Mouse (Mus musculus) lung, adult 2 months (tissue): ENCODE data around the gene Myh14. TPM values are rescaled to one million over a fixed set of nuclear protein-coding genes. Genes with fewer than 3 reads are reported as not detected.
A peak's percentile ranks its signal among the peaks of the same experiment; 100 is the strongest.

ENCODE experiments used
- DNase-seq: peaks from one replicate; pipeline ENCODE4 v3.0.0; 2022
- H3K4me1 ChIP-seq: fragments of 200-500 bp; 2 replicates; pipeline ENCODE4 v1.6.1; 2011; ENCODE audit warnings: low read length; ENCODE audit not compliant: control insufficient read depth, insufficient read depth
- H3K4me3 ChIP-seq: fragments of 200-500 bp; replicated peaks from 2 replicates; pipeline ENCODE3; 2011; ENCODE audit warnings: low read depth, mild to moderate bottlenecking, control low read depth, low read length; ENCODE audit errors: extremely low read depth
- CTCF ChIP-seq: fragments of 200-500 bp; IDR thresholded peaks from 2 replicates; pipeline ENCODE4 v1.5.1; 2011; ENCODE audit warnings: mild to moderate bottlenecking, low read length, control low read depth; ENCODE audit not compliant: insufficient read depth
- POLR2A ChIP-seq: fragments of 200-500 bp; IDR thresholded peaks from 2 replicates; pipeline ENCODE4 v1.6.1; 2011; ENCODE audit warnings: low read depth, mild to moderate bottlenecking, control low read depth, low read length, borderline replicate concordance; ENCODE audit errors: extremely low read depth
- WGBS: fragments of 180-500 bp; shearing (Covaris S2); methylation state at CpG from one replicate; pipeline ENCODE4 v1.1.7; 2018; 5-methylcytosine and 5-hydroxymethylcytosine counted together
- polyA plus RNA-seq: library from polyadenylated mRNA; depleted of rRNA; stranded (reverse); fragments of >200 nt; gene quantifications from 2 replicates; pipeline ENCODE4 v1.2.3, GENCODE M21; 2012; rRNA removed

Myh14 gene
- polyA plus RNA-seq, 1 experiment: 223 TPM

- Histone ChIP-seq H3K4me3 (peak within 1 kb of the TSS; percentile 62), H3K4me1 (no peaks in the 10 kb centered on the region; the same call in 1 of the 2 replicates)
- peak; percentile 57 for DNase-seq
- WGBS: 26% methylated on average over 7 of the region's 7 CpGs
- no peak for TF ChIP-seq CTCF
- TF ChIP-seq POLR2A: peak; percentile 96; the same call in 1 of the 2 replicates
These were observed 98.4 kb downstream of the Myh14 start, which contains the start of gene Napsa for GRCm38 (mm10) chr7:44572213-44572701. Napsa (plus strand) TSS chr7:44572380.

DNA sequence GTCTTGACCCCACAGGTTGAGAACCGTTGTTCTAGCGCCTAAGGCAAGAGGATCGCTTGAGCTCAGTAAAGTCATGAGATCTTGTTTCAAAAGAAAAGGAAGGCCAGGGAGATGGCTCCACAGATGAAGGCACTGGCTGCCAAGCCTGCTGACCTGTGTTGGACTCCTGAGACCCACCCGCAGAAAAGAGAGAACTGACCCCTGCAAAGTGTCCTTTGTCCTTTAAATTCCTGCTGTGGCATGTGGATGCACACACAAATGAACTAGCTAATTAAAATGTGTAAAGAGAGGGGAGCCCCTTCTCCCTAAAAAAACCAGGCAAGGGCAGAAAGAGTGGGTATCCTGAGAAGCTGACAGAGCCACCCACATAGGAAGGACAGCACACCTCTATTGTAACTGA lies 98.8 kb downstream of the Myh14 start:
- TF ChIP-seq CTCF (no peak), POLR2A (no peak)
- 60% methylated on average over 4 of the region's 4 CpGs for WGBS
- DNase-seq: peak; percentile 4
- H3K4me1 ChIP-seq: no peaks in the 10 kb centered on the region; the same call in 1 of the 2 replicates
- no peak overlapping the region for H3K4me3 ChIP-seq

- TF ChIP-seq POLR2A: no peak
- TF ChIP-seq CTCF: no peak
- WGBS: 66% methylated on average over 6 of the region's 6 CpGs
- peak; percentile 5 for DNase-seq
- Histone ChIP-seq H3K4me3 (no peak overlapping the region), H3K4me1 (no peaks in the 10 kb centered on the region; the same call in 1 of the 2 replicates)
These were observed 99.7 kb downstream of the Myh14 start for GRCm38 (mm10) chr7:44570989-44571388.

DNA sequence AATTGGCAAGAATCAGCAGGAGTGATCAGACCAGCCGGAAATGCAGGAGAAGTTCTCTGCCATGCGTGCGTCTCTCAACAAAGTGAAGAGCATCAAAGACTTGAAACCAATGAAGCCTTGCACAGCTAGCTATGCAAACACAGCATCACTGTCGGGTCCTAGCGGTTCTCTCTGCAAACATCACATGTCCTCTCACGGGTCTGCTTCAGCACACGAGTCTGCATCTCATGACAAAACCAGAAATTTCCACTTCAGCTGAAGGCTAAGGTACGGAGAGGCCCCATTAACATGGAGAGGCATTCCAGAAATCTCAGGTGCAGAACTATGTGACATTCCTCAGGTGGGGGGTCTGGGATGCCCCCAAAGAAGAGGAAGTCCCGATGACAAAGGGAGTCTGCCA lies 101.8 kb downstream of the Myh14 start:
- DNase-seq: peak; percentile 4
- Histone ChIP-seq H3K4me1 (no peaks in the 10 kb centered on the region; the same call in 1 of the 2 replicates), H3K4me3 (no peak overlapping the region)
- WGBS: 50% methylated on average over 9 of the region's 9 CpGs
- no peak for TF ChIP-seq POLR2A
- no peak for TF ChIP-seq CTCF

DNA sequence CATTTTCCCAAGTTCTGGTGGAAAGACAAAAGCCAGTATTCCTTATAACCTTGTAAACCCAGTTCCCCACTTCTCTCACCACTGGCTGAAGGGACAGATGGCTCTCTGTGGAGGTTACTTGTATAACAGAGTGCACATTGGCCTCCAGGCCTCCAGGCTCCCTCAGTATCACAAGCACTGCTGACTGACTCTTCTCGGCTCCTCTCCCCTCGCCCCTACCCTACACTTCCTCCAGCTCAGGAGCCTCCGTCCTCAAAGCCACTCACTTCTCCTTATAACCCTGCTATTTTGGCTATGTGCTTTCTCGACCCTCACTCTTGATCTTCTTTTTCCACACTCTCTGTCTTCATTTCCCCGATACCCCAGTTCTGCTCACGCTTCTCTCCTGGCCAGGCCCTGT lies 105.2 kb downstream of the Myh14 start:
- WGBS: 52% methylated on average over 6 of the region's 6 CpGs
- no peaks in the 10 kb centered on the region for H3K4me1 ChIP-seq
- no peak overlapping the region for H3K4me3 ChIP-seq
- DNase-seq: no peak
- TF ChIP-seq POLR2A (no peak), CTCF (no peak)

- H3K4me1 ChIP-seq: no peaks in the 10 kb centered on the region
- H3K4me3 ChIP-seq: no peak overlapping the region
- TF ChIP-seq POLR2A (no peak), CTCF (no peak)
- WGBS: 79% methylated on average over 10 of the region's 10 CpGs
- no peak for DNase-seq
These were observed 106.2 kb downstream of the Myh14 start for GRCm38 (mm10) chr7:44564486-44564885.

DNA sequence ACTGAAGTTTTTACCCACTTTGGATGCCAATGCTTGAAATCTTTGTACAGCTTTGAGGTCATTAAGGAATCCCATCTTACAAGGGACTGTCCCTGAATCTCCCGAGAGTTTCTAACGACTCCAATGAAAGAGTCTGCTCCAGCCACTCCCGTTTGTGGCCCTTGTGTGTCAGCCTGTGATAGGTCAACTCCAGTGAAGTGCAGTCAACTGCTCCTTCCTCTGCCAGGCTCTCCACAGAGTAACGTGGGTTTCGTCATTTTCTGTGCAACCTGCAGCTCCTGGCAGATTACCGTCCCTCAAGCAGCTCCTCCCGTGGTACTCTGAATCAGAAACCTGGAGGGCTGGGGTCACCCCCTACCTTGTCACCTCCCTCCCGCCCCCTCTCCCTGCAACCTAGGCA lies 107.4 kb downstream of the Myh14 start:
- Histone ChIP-seq H3K4me1 (no peaks in the 10 kb centered on the region), H3K4me3 (no peak overlapping the region)
- TF ChIP-seq POLR2A (peak; percentile 21; the same call in 1 of the 2 replicates), CTCF (no peak)
- WGBS: 31% methylated on average over 8 of the region's 8 CpGs
- peak; percentile 19 for DNase-seq

GRCm38 (mm10) chr7:44560435-44561400 lies 109.9 kb downstream of the Myh14 start:
- WGBS: 50% methylated on average over 18 of the region's 18 CpGs
- no peak overlapping the region for H3K4me3 ChIP-seq
- peak; percentile 70 for DNase-seq
- H3K4me1 ChIP-seq: no peaks in the 10 kb centered on the region
- TF ChIP-seq CTCF: peak; percentile 88
- TF ChIP-seq POLR2A: no peak

GRCm38 (mm10) chr7:44557629-44558028 lies 113.0 kb downstream of the Myh14 start:
- DNase-seq: no peak
- H3K4me3 ChIP-seq: no peak overlapping the region
- no peak for TF ChIP-seq CTCF
- no peak for TF ChIP-seq POLR2A
- whole genome bisulfite sequencing: 64% methylated on average over 2 of the region's 2 CpGs
- H3K4me1 ChIP-seq: no peaks in the 10 kb centered on the region; the same call in 1 of the 2 replicates

Other genes with a start within 250 kb of the Myh14 start
- 4.5 and 4.9 TPM in 2 replicates for gene Lrrc4b, start 241.8 kb downstream of the Myh14 start, polyA plus RNA-seq
- gene Aspdh, start 205.5 kb downstream of the Myh14 start, polyA plus RNA-seq: 0.24 and 0.50 TPM in 2 replicates
- 164 and 175 TPM in 2 replicates for gene Josd2, start 202.9 kb downstream of the Myh14 start, polyA plus RNA-seq
- gene Emc10, start 174.3 kb downstream of the Myh14 start, polyA plus RNA-seq: 250 and 268 TPM in 2 replicates
- 9.5 and 10.3 TPM in 2 replicates for gene Fam71e1, start 174.3 kb downstream of the Myh14 start, polyA plus RNA-seq
- 1.0 and 10.5 TPM in 2 replicates for gene Mybpc2, start 146.2 kb downstream of the Myh14 start, polyA plus RNA-seq
- 11.2 and 11.7 TPM in 2 replicates for gene Spib, start 138.8 kb downstream of the Myh14 start, polyA plus RNA-seq
- gene Pold1, start 122.0 kb downstream of the Myh14 start, polyA plus RNA-seq: 34.3 and 38.3 TPM in 2 replicates
- gene Nr1h2, start 116.9 kb downstream of the Myh14 start, polyA plus RNA-seq: 194 and 216 TPM in 2 replicates
- gene Napsa, start 98.5 kb downstream of the Myh14 start, polyA plus RNA-seq: 576 and 610 TPM in 2 replicates
- gene Kcnc3, start 80.2 kb downstream of the Myh14 start, polyA plus RNA-seq: 36.0 and 42.5 TPM in 2 replicates
- gene Izumo2, start 37.9 kb upstream of the Myh14 start, polyA plus RNA-seq: not detected in 2 replicates
- 42.0 and 51.9 TPM in 2 replicates for gene Vrk3, start 77.6 kb upstream of the Myh14 start, polyA plus RNA-seq
- 0.15 and 0.18 TPM in 2 replicates for gene Zfp473, start 80.2 kb upstream of the Myh14 start, polyA plus RNA-seq
- 42.9 and 44.1 TPM in 2 replicates for gene Nup62, start 145.2 kb upstream of the Myh14 start, polyA plus RNA-seq
- 6.5 and 7.6 TPM in 2 replicates for gene Il4i1, start 145.5 kb upstream of the Myh14 start, polyA plus RNA-seq
- gene Atf5, start 145.8 kb upstream of the Myh14 start, polyA plus RNA-seq: 191 and 231 TPM in 2 replicates
- gene Akt1s1, start 178.1 kb upstream of the Myh14 start, polyA plus RNA-seq: 96.6 and 130 TPM in 2 replicates
- 95.7 and 114 TPM in 2 replicates for gene Tbc1d17, start 178.2 kb upstream of the Myh14 start, polyA plus RNA-seq
- gene Pnkp, start 186.3 kb upstream of the Myh14 start, polyA plus RNA-seq: 57.2 and 62.0 TPM in 2 replicates
- 274 and 280 TPM in 2 replicates for gene Ptov1, start 198.9 kb upstream of the Myh14 start, polyA plus RNA-seq
- gene Med25, start 221.9 kb upstream of the Myh14 start, polyA plus RNA-seq: 133 and 233 TPM in 2 replicates
- 77.8 and 82.1 TPM in 2 replicates for gene Fuz, start 225.2 kb upstream of the Myh14 start, polyA plus RNA-seq